Comparison of ENCODE assay signal across 24 mouse cellular contexts in genomic region chr4:106092676-106093070, GRCm38 (mm10).
DNase-seq lines count a peak whose midpoint lies in the region; ATAC-seq and TF ChIP-seq lines count a peak whose summit lies in the region.
"Had no signal": no experiment of that assay in that cellular context is flagged by ENCODE, and none has a peak within 500 bp of the region (broad histone marks: within the 10 kb centered on the region; RNA-seq: fewer than 3 reads in every experiment).

No protein-coding gene starts in this region.

- DNase-seq in kidney, postnatal 25 days: no peak
- no peak for DNase-seq in embryonic facial prominence, embryonic 10.5 days (ENCODE audit: low spot score)
- DNase-seq in embryonic facial prominence, embryonic 11.5 days (ENCODE audit: low spot score): no peak
- DNase-seq in limb, embryonic 11.5 days (ENCODE audit: low spot score): no peak
- no peak for DNase-seq in left cerebral cortex, adult 18-20 months (ENCODE audit: low spot score in 2 of 2)
- DNase-seq: adrenal gland, postnatal 25 days; cerebellum, adult 2 months; cerebellum, postnatal 14 days; gastrocnemius, postnatal 14 days; heart, postnatal 36 days; layer of hippocampus, adult 9-11 months; liver; lung, postnatal 14 days; right cerebral cortex, postnatal 25 days; thymus, postnatal 4 days had no signal

- ATAC-seq in kidney, embryonic 15.5 days (replicated peaks; ENCODE audit: low FRiP score): no peak; the same call in 1 of the 2 replicates
- ATAC-seq in embryonic facial prominence, embryonic 11.5 days (replicated peaks; ENCODE audit: insufficient number of reproducible peaks, low FRiP score, low TSS enrichment, low read depth): no peak
- ATAC-seq in limb, embryonic 11.5 days (ENCODE audit: insufficient number of reproducible peaks, low FRiP score, low TSS enrichment, low read depth): no peak
- no peak for ATAC-seq in intestine, postnatal 0 days
- ATAC-seq: intestine, embryonic 16.5 days had no signal

- 64% methylated on average over 6 of the region's 6 CpGs for WGBS in kidney, embryonic 15.5 days
- 52% methylated on average over 6 of the region's 6 CpGs for WGBS in embryonic facial prominence, embryonic 10.5 days
- 54% methylated on average over 6 of the region's 6 CpGs for WGBS in embryonic facial prominence, embryonic 11.5 days
- WGBS in limb, embryonic 11.5 days: 36% methylated on average over 6 of the region's 6 CpGs
- WGBS in intestine, postnatal 0 days: 84% methylated on average over 6 of the region's 6 CpGs

- H3K4me2 ChIP-seq in kidney, embryonic 15.5 days: peak overlapping the region; percentile 39
- H3K4me2 ChIP-seq in embryonic facial prominence, embryonic 11.5 days (ENCODE audit: low read depth, low read length): no peak overlapping the region
- H3K4me2 ChIP-seq in limb, embryonic 11.5 days (ENCODE audit: low read depth, severe bottlenecking): no peak overlapping the region
- H3K4me2 ChIP-seq in intestine, postnatal 0 days (replicated peaks; ENCODE audit: low read depth): no peak overlapping the region
- H3K4me2 ChIP-seq: forebrain, embryonic 12.5 days; heart, embryonic 15.5 days; hindbrain, embryonic 12.5 days; lung, embryonic 14.5 days had no signal

- H3K9me3 ChIP-seq in kidney, embryonic 15.5 days (replicated peaks): no peaks in the 10 kb centered on the region
- H3K9me3 ChIP-seq in embryonic facial prominence, embryonic 10.5 days: no peaks in the 10 kb centered on the region
- no peaks in the 10 kb centered on the region for H3K9me3 ChIP-seq in embryonic facial prominence, embryonic 11.5 days (replicated peaks; ENCODE audit: control insufficient read depth, low read length)
- no peaks in the 10 kb centered on the region for H3K9me3 ChIP-seq in limb, embryonic 11.5 days (ENCODE audit: control insufficient read depth, low read length)
- no peaks in the 10 kb centered on the region for H3K9me3 ChIP-seq in intestine, postnatal 0 days (ENCODE audit: control insufficient read depth)
- H3K9me3 ChIP-seq: forebrain, embryonic 12.5 days; heart, embryonic 15.5 days; hindbrain, embryonic 12.5 days had no signal

- H3K36me3 ChIP-seq in kidney, embryonic 15.5 days: no peaks in the 10 kb centered on the region
- no peaks in the 10 kb centered on the region for H3K36me3 ChIP-seq in embryonic facial prominence, embryonic 10.5 days (replicated peaks)
- no peaks in the 10 kb centered on the region for H3K36me3 ChIP-seq in embryonic facial prominence, embryonic 11.5 days (replicated peaks; ENCODE audit: control insufficient read depth, insufficient read depth, low read depth, low read length)
- H3K36me3 ChIP-seq in limb, embryonic 11.5 days (ENCODE audit: control insufficient read depth, insufficient read depth, low read length): no peaks in the 10 kb centered on the region
- H3K36me3 ChIP-seq in intestine, postnatal 0 days (ENCODE audit: control insufficient read depth, insufficient read depth): no peaks in the 10 kb centered on the region
- H3K36me3 ChIP-seq: forebrain, embryonic 12.5 days; heart, embryonic 15.5 days; hindbrain, embryonic 12.5 days had no signal

- H3K4me1 ChIP-seq in kidney, embryonic 15.5 days: peaks cover 38% of the 10 kb centered on the region
- peaks cover 27% of the 10 kb centered on the region for H3K4me1 ChIP-seq in embryonic facial prominence, embryonic 10.5 days
- H3K4me1 ChIP-seq in embryonic facial prominence, embryonic 11.5 days (ENCODE audit: control insufficient read depth, insufficient read depth, low read length): peaks cover 4% of the 10 kb centered on the region; the same call in 1 of the 2 replicates
- peaks cover 14% of the 10 kb centered on the region for H3K4me1 ChIP-seq in limb, embryonic 11.5 days (ENCODE audit: control insufficient read depth, insufficient read depth, low read length)
- no peaks in the 10 kb centered on the region for H3K4me1 ChIP-seq in intestine, postnatal 0 days (replicated peaks; ENCODE audit: control insufficient read depth, insufficient read depth, low read length)

- peak overlapping the region; percentile 89 for H3K27ac ChIP-seq in kidney, embryonic 15.5 days
- H3K27ac ChIP-seq in embryonic facial prominence, embryonic 10.5 days (replicated peaks): peak overlapping the region; percentile 31
- H3K27ac ChIP-seq in embryonic facial prominence, embryonic 11.5 days (replicated peaks; ENCODE audit: low read depth, low read length): peak overlapping the region; percentile 13; the same call in 1 of the 2 replicates
- H3K27ac ChIP-seq in limb, embryonic 11.5 days (replicated peaks; ENCODE audit: low read depth, low read length): peak overlapping the region; percentile 76
- no peak overlapping the region for H3K27ac ChIP-seq in intestine, postnatal 0 days (ENCODE audit: low read depth, low read length)
- H3K27ac ChIP-seq: forebrain, embryonic 12.5 days; heart, embryonic 15.5 days; hindbrain, embryonic 12.5 days; liver, embryonic 14.5 days had no signal

- TF ChIP-seq CTCF in intestine, postnatal 0 days (IDR thresholded peaks at IDR 0.05; ENCODE audit: low read depth): no peak

- no peaks in the 10 kb centered on the region for H3K27me3 ChIP-seq in kidney, embryonic 15.5 days
- no peaks in the 10 kb centered on the region for H3K27me3 ChIP-seq in embryonic facial prominence, embryonic 10.5 days (replicated peaks; ENCODE audit: low read depth, poor library complexity, severe bottlenecking)
- no peaks in the 10 kb centered on the region for H3K27me3 ChIP-seq in embryonic facial prominence, embryonic 11.5 days (ENCODE audit: control insufficient read depth, insufficient read depth, low read length)
- H3K27me3 ChIP-seq in limb, embryonic 11.5 days (ENCODE audit: control insufficient read depth, insufficient read depth, low read length): no peaks in the 10 kb centered on the region
- no peaks in the 10 kb centered on the region for H3K27me3 ChIP-seq in intestine, postnatal 0 days (replicated peaks; ENCODE audit: control insufficient read depth, insufficient read depth, low read length)
- H3K27me3 ChIP-seq: forebrain, embryonic 12.5 days; heart, embryonic 15.5 days; hindbrain, embryonic 12.5 days had no signal

- 0 out of 2 replicates have a peak overlapping the region, but pooled peaks have one; percentile 14 for H3K9ac ChIP-seq in kidney, embryonic 15.5 days
- no peak overlapping the region; the same call in 1 of the 2 replicates for H3K9ac ChIP-seq in embryonic facial prominence, embryonic 11.5 days (replicated peaks; ENCODE audit: low read length)
- no peak overlapping the region; the same call in 1 of the 2 replicates for H3K9ac ChIP-seq in limb, embryonic 11.5 days (ENCODE audit: low read length)
- H3K9ac ChIP-seq in intestine, postnatal 0 days (ENCODE audit: low read depth, low read length): no peak overlapping the region
- H3K9ac ChIP-seq: forebrain, embryonic 12.5 days; heart, embryonic 15.5 days; hindbrain, embryonic 12.5 days; liver, embryonic 14.5 days; lung, embryonic 14.5 days had no signal

- H3K4me3 ChIP-seq in kidney, embryonic 15.5 days (replicated peaks): no peak overlapping the region
- H3K4me3 ChIP-seq in embryonic facial prominence, embryonic 10.5 days: no peak overlapping the region
- no peak overlapping the region for H3K4me3 ChIP-seq in embryonic facial prominence, embryonic 11.5 days (ENCODE audit: low read depth, low read length)
- no peak overlapping the region for H3K4me3 ChIP-seq in limb, embryonic 11.5 days (ENCODE audit: low read depth, low read length)
- no peak overlapping the region for H3K4me3 ChIP-seq in intestine, postnatal 0 days (ENCODE audit: low read depth, low read length)
- H3K4me3 ChIP-seq: erythroblast, embryonic 14.5 days; forebrain, embryonic 12.5 days; heart, embryonic 15.5 days; hindbrain, embryonic 12.5 days had no signal
